Mouse (Mus musculus) neural tube, embryonic 12.5 days (tissue): ENCODE data around the gene Zswim8. TPM values are rescaled to one million over a fixed set of nuclear protein-coding genes. Genes with fewer than 3 reads are reported as not detected.
A peak's percentile ranks its signal among the peaks of the same experiment; 100 is the strongest.
"Not testable (repeated sequence)": the region's sequence is repeated elsewhere in the genome, so short reads cannot be mapped to it uniquely, and the experiment has no call there.

Experiments used
- ATAC-seq: fragments of 200-750 bp; cut with Nextera tagmentation; 2 replicates; pipeline ENCODE4 v1.8.0; 2017; ENCODE audit warnings: low read depth, mild to moderate bottlenecking, moderate TSS enrichment, moderate library complexity; ENCODE audit not compliant: low FRiP score
- H3K27ac ChIP-seq: fragments of 300-500 bp; sonication (generic); 2 replicates; pipeline ENCODE4 v1.5.1; 2016
- H3K27me3 ChIP-seq: fragments of 300-500 bp; sonication (generic); replicated peaks from 2 replicates; pipeline ENCODE4 v1.6.1; 2016; ENCODE audit warnings: mild to moderate bottlenecking
- H3K36me3 ChIP-seq: fragments of 300-500 bp; sonication (generic); 2 replicates; pipeline ENCODE4 v1.6.1; 2016; ENCODE audit warnings: mild to moderate bottlenecking
- H3K4me1 ChIP-seq: fragments of 300-500 bp; sonication (generic); 2 replicates; pipeline ENCODE4 v1.6.1; 2016
- H3K4me2 ChIP-seq: fragments of 300-500 bp; sonication (generic); replicated peaks from 2 replicates; pipeline ENCODE4 v1.6.1; 2016; ENCODE audit warnings: mild to moderate bottlenecking
- H3K4me3 ChIP-seq: fragments of 300-500 bp; sonication (generic); 2 replicates; pipeline ENCODE4 v1.5.1; 2016
- H3K9ac ChIP-seq: fragments of 300-500 bp; sonication (generic); 2 replicates; pipeline ENCODE4 v1.6.1; 2016; ENCODE audit warnings: mild to moderate bottlenecking
- H3K9me3 ChIP-seq: fragments of 300-500 bp; sonication (generic); 2 replicates; pipeline ENCODE4 v1.6.1; 2016; ENCODE audit warnings: mild to moderate bottlenecking
- WGBS: fragments of 180-500 bp; shearing (Covaris S2); methylation state at CpG from one replicate; pipeline ENCODE4 v1.1.7; 2016; 5-methylcytosine and 5-hydroxymethylcytosine counted together
- polyA plus RNA-seq: library from polyadenylated mRNA; unstranded; fragments of >200 nt; fragmentation: Nextera tagmentation; extraction: Ambion mirVana; gene quantifications from 2 replicates; pipeline ENCODE4 v1.2.1, GENCODE M21; 2016

Gene Zswim8
- polyA plus RNA-seq, 1 experiment from 2014 or later: 53.3 TPM

- Histone ChIP-seq H3K4me3 (peak within 1 kb of the TSS; percentile 73), H3K4me2 (peak within 1 kb of the TSS; percentile 82), H3K36me3 (peaks cover 43% of the 10 kb centered on the region), H3K9ac (peak within 1 kb of the TSS; percentile 79), H3K27ac (peak within 1 kb of the TSS; percentile 91), H3K9me3 (no peaks in the 10 kb centered on the region), H3K4me1 (peaks cover 36% of the 10 kb centered on the region), H3K27me3 (no peaks in the 10 kb centered on the region)
- WGBS: under 1% methylated on average over 110 of the region's 111 CpGs
- peak; percentile 95 for ATAC-seq
Measured at GRCm38 (mm10) chr14:20694884-20695760, 12.2 kb upstream of the Zswim8 start, which contains the start of gene Fut11. Gene Fut11, plus strand, starts transcription at chr14:20694968.

GRCm38 (mm10) chr14:20695761-20696520, 11.4 kb upstream of the Zswim8 start:
- no peaks in the 10 kb centered on the region for H3K27me3 ChIP-seq
- H3K9ac ChIP-seq: peak overlapping the region; percentile 79
- peaks cover 37% of the 10 kb centered on the region for H3K4me1 ChIP-seq
- peak overlapping the region; percentile 73 for H3K4me3 ChIP-seq
- no peaks in the 10 kb centered on the region for H3K9me3 ChIP-seq
- WGBS: 12% methylated on average over 27 of the region's 27 CpGs
- H3K27ac ChIP-seq: peak overlapping the region; percentile 91
- peak overlapping the region; percentile 82 for H3K4me2 ChIP-seq
- no peak for ATAC-seq
- peaks cover 36% of the 10 kb centered on the region for H3K36me3 ChIP-seq

DNA sequence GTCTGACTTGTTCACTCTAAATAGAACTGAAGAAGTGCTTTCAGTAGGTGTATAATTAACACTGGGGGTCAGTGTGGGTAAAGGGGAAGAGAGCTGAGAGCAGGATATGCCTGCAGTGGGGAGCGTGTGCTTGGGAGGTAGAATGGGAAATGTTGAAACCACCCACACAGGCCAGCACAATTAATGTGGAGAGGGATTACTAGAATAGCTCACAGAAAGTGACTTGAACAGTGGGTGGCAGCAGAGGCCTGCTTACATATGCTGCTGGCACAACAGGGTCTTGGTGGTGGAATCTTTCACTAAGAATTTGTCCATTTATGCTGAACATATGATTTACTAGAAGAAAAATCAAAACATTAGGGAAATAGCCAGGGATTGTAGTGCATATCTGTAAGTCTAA, 10.4 kb upstream of the Zswim8 start:
- no peaks in the 10 kb centered on the region for H3K27me3 ChIP-seq
- peak overlapping the region; percentile 49 for H3K9ac ChIP-seq
- H3K27ac ChIP-seq: no peak overlapping the region
- ATAC-seq: no peak
- peaks cover 47% of the 10 kb centered on the region for H3K4me1 ChIP-seq
- peaks cover 25% of the 10 kb centered on the region for H3K36me3 ChIP-seq
- 8% methylated on average over 1 of the region's 1 CpGs for WGBS
- no peaks in the 10 kb centered on the region for H3K9me3 ChIP-seq
- H3K4me2 ChIP-seq: peak overlapping the region; percentile 82
- H3K4me3 ChIP-seq: peak overlapping the region; percentile 73

GRCm38 (mm10) chr14:20698515-20698914, 8.8 kb upstream of the Zswim8 start:
- Histone ChIP-seq H3K9me3 (no peaks in the 10 kb centered on the region), H3K27ac (no peak overlapping the region), H3K4me3 (no peak overlapping the region), H3K27me3 (no peaks in the 10 kb centered on the region), H3K4me2 (peak overlapping the region; percentile 82), H3K36me3 (peaks cover 10% of the 10 kb centered on the region), H3K9ac (0 out of 2 replicates have a peak overlapping the region, but pooled peaks have one; percentile 19), H3K4me1 (peaks cover 49% of the 10 kb centered on the region)
- 95% methylated on average over 2 of the region's 2 CpGs for WGBS
- ATAC-seq: no peak

- Histone ChIP-seq H3K9ac (no peak overlapping the region), H3K36me3 (peaks cover 11% of the 10 kb centered on the region; the same call in 1 of the 2 replicates), H3K27me3 (no peaks in the 10 kb centered on the region), H3K4me1 (peaks cover 46% of the 10 kb centered on the region), H3K27ac (no peak overlapping the region), H3K9me3 (no peaks in the 10 kb centered on the region), H3K4me2 (no peak overlapping the region), H3K4me3 (no peak overlapping the region)
- 93% methylated on average over 3 of the region's 3 CpGs for WGBS
- ATAC-seq: no peak
Measured at GRCm38 (mm10) chr14:20700362-20700761, 7.0 kb upstream of the Zswim8 start.

GRCm38 (mm10) chr14:20701554-20701953, 5.8 kb upstream of the Zswim8 start:
- Histone ChIP-seq H3K27ac (no peak overlapping the region), H3K9me3 (no peaks in the 10 kb centered on the region), H3K27me3 (no peaks in the 10 kb centered on the region), H3K36me3 (peaks cover 14% of the 10 kb centered on the region; the same call in 1 of the 2 replicates), H3K4me1 (peaks cover 37% of the 10 kb centered on the region), H3K4me2 (peak overlapping the region; percentile 69), H3K4me3 (0 out of 2 replicates have a peak overlapping the region, but pooled peaks have one; percentile 84), H3K9ac (0 out of 2 replicates have a peak overlapping the region, but pooled peaks have one; percentile 9)
- no peak for ATAC-seq
- 85% methylated on average over 8 of the region's 8 CpGs for WGBS

DNA sequence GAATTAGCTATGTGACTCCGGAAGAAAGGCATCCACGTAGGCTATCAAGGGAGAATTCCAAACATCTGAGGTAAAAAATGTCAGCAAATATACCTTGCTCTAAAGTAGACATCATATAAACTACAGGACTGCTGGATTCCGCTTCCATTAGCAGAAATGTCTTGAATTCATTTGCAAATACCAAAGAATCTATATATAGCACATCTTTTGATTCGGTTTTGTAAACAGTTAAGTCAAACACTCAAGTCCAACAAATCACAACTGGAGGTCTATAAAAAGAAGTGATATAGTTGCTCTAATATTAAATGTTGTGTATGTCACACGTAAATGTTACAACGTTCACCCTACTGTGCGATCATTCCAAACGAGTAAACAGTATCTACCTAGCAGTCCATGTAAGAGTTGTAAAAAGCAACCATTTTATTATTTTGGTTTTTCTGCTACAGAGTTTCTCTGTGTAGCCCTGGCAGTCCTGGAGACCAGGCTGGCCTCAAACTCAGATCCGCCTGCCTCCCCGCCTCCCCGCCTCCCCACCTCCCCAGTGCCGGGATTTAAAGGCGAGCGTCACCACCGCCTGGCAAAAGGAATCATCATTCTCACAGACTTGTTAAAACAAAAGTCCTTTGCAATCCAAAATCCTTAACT, 5.1 kb upstream of the Zswim8 start:
- WGBS: 17% methylated on average over 15 of the region's 15 CpGs
- 0 out of 2 replicates have a peak, but pooled peaks have one; percentile 11 for ATAC-seq
- H3K9ac ChIP-seq: peak overlapping the region; percentile 84

DNA sequence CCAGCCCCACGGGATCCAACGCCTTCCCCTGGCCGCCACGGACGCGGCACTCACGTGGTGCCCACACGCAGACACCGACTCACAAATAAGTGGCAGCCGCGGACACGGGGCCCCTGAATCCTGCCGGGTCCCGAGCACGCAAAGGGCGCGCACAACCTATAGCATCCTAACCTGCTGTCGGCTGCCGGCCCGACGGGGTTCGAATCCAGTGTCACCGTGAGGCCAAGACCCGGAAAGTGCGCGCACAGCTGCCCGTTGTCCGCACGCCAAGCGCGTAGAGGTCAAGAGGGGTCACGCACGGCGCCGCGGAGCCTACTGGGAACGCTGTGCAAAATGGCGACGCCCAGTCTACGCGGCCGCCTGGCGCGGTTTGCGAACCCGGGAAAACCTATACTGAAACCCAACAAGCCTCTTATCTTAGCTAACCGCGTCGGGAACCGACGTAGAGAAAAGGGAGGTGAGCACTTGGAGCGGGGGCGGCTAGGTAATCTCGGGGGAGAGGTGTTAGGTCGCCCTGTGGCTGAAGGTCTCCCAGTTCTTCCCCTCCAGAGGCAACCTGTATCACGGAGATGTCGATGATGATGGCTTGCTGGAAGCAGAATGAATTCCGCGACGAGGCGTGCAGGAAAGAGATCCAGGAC, 4.5 kb upstream of the Zswim8 start, which contains the start of gene Chchd1:
Gene Chchd1, plus strand, starts transcription at position 266 of the 641 bp plus-strand sequence.
- Histone ChIP-seq H3K4me1 (peaks cover 25% of the 10 kb centered on the region), H3K27ac (peak within 1 kb of the TSS; percentile 74), H3K9me3 (no peaks in the 10 kb centered on the region), H3K4me3 (peak within 1 kb of the TSS; percentile 84), H3K36me3 (peaks cover 14% of the 10 kb centered on the region; the same call in 1 of the 2 replicates), H3K4me2 (peak within 1 kb of the TSS; percentile 69), H3K9ac (peak within 1 kb of the TSS; percentile 84), H3K27me3 (no peaks in the 10 kb centered on the region)
- peak; percentile 52; the same call in 1 of the 2 replicates for ATAC-seq
- WGBS: under 1% methylated on average over 61 of the region's 61 CpGs

More for the DNA sequence above, 5.1 kb upstream of the Zswim8 start:
- peak overlapping the region; percentile 74; the same call in 1 of the 2 replicates for H3K27ac ChIP-seq
- H3K4me2 ChIP-seq: peak overlapping the region; percentile 69
- no peaks in the 10 kb centered on the region for H3K27me3 ChIP-seq
- H3K4me3 ChIP-seq: peak overlapping the region; percentile 84
- H3K36me3 ChIP-seq: peaks cover 14% of the 10 kb centered on the region; the same call in 1 of the 2 replicates
- H3K9me3 ChIP-seq: no peaks in the 10 kb centered on the region
- H3K4me1 ChIP-seq: peaks cover 30% of the 10 kb centered on the region

DNA sequence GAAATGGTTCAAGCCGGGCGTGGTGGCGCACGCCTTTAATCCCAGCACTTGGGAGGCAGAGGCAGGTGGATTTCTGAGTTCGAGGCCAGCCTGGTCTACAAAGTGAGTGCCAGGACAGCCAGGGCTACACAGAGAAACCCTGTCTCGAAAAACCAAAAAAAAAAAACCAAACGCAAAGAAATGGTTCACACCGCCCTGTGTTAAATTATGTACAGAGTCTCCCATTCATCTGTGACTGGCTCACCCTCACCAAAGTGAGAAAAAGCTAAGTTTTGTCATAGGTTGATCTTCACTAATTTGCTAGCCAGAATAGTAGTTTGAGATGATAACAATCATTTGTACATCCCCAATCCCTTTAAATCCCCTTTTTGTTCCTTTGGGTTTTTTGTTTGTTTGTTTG, 3.9 kb upstream of the Zswim8 start:
- Histone ChIP-seq H3K4me2 (peak overlapping the region; percentile 69), H3K27ac (peak overlapping the region; percentile 74), H3K36me3 (peaks cover 11% of the 10 kb centered on the region; the same call in 1 of the 2 replicates), H3K9ac (peak overlapping the region; percentile 84), H3K4me1 (peaks cover 23% of the 10 kb centered on the region), H3K4me3 (peak overlapping the region; percentile 84)
- ATAC-seq, H3K27me3 ChIP-seq, H3K9me3 ChIP-seq: not testable (repeated sequence)
- WGBS: 12% methylated on average over 8 of the region's 8 CpGs

- no peak for ATAC-seq
- peak overlapping the region; percentile 98 for H3K4me3 ChIP-seq
- no peak overlapping the region for H3K27ac ChIP-seq
- H3K27me3 ChIP-seq: no peaks in the 10 kb centered on the region
- H3K4me1 ChIP-seq: peaks cover 18% of the 10 kb centered on the region
- no peaks in the 10 kb centered on the region for H3K9me3 ChIP-seq
- 13% methylated on average over 10 of the region's 10 CpGs for WGBS
- H3K4me2 ChIP-seq: peak overlapping the region; percentile 86
- peak overlapping the region; percentile 95 for H3K9ac ChIP-seq
- peaks cover 46% of the 10 kb centered on the region for H3K36me3 ChIP-seq
Measured at GRCm38 (mm10) chr14:20708239-20708638, 887 bp downstream of the Zswim8 start.

DNA sequence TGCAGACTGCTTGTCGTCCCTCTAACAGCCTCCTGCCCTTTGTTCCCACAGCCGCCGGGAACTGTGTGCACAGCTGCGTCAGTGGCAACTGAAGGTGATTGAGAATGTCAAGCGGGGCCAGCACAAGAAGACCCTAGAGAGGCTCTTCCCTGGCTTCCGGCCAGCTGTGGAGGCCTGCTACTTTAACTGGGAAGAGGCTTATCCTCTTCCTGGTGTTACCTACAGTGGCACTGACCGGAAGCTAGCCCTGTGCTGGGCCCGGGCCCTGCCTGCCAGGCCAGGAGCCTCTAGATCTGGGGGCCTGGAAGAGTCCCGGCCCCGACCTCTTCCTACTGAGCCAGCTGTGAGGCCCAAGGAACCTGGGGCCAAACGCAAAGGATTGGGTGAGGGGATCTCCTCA, 6.5 kb downstream of the Zswim8 start:
- H3K4me1 ChIP-seq: peaks cover 7% of the 10 kb centered on the region
- no peaks in the 10 kb centered on the region for H3K27me3 ChIP-seq
- H3K4me2 ChIP-seq: no peak overlapping the region
- whole genome bisulfite sequencing: 82% methylated on average over 11 of the region's 11 CpGs
- H3K36me3 ChIP-seq: peaks cover 89% of the 10 kb centered on the region
- no peak for ATAC-seq
- no peak overlapping the region for H3K27ac ChIP-seq
- H3K9ac ChIP-seq: no peak overlapping the region
- no peak overlapping the region for H3K4me3 ChIP-seq
- no peaks in the 10 kb centered on the region for H3K9me3 ChIP-seq
